Mouse (Mus musculus) liver, embryonic 14.5 days (tissue): ENCODE data around the gene Uts2b. TPM values are rescaled to one million over a fixed set of nuclear protein-coding genes. Genes with fewer than 3 reads are reported as not detected.

Experiments
- ATAC-seq: fragments of 200-750 bp; cut with Nextera tagmentation; 2 replicates; pipeline ENCODE4 v1.8.0; 2017; ENCODE audit warnings: moderate number of reproducible peaks, mild to moderate bottlenecking, moderate library complexity; ENCODE audit not compliant: insufficient read depth
- DNase-seq, 3 experiments: peaks; one replicate each; pipeline ENCODE4 v3.0.0-alpha.2; 2012 to 2013; ENCODE audit warnings: low read depth in 3 of 3, low spot score in 3 of 3
- H3K27ac ChIP-seq: fragments of 300-500 bp; sonication (generic); 2 replicates; pipeline ENCODE4 v1.5.1; 2014; ENCODE audit warnings: moderate library complexity, mild to moderate bottlenecking, control low read depth, inconsistent platforms
- H3K27me3 ChIP-seq: fragments of 300-500 bp; sonication (generic); 2 replicates; pipeline ENCODE4 v1.6.1; 2014; ENCODE audit warnings: mild to moderate bottlenecking, low read length, moderate library complexity; ENCODE audit not compliant: control insufficient read depth, insufficient read depth
- H3K36me3 ChIP-seq: fragments of 300-500 bp; sonication (generic); replicated peaks from 2 replicates; pipeline ENCODE4 v1.6.1; 2014; ENCODE audit warnings: low read depth; ENCODE audit not compliant: control insufficient read depth, insufficient read depth
- H3K4me1 ChIP-seq, 2 experiments: fragments of 200-500 bp in 1 of 2; fragments of 300-500 bp in 1 of 2; sonication (generic) in 1 of 2; replicated peaks; 2 replicates each; pipeline ENCODE4 v1.6.1; 2012 to 2014; ENCODE audit warnings: antibody characterized with exemption in 1 of 2, inconsistent platforms in 1 of 2, low read length in 1 of 2; ENCODE audit not compliant: control insufficient read depth in 2 of 2, insufficient read depth in 2 of 2
- H3K4me2 ChIP-seq: fragments of 300-500 bp; sonication (generic); 2 replicates; pipeline ENCODE4 v1.6.1; 2014; ENCODE audit warnings: low read depth, mild to moderate bottlenecking, control low read depth, moderate library complexity
- H3K4me3 ChIP-seq, 2 experiments: fragments of 200-500 bp in 1 of 2; fragments of 300-500 bp in 1 of 2; sonication (generic) in 1 of 2; 2 replicates each; pipeline ENCODE4 v1.5.1; 2012 to 2014; ENCODE audit warnings: low read depth in 2 of 2, low read length in 2 of 2, mild to moderate bottlenecking in 2 of 2, control low read depth in 1 of 2, inconsistent platforms in 1 of 2, moderate library complexity in 1 of 2; ENCODE audit not compliant: insufficient read depth in 1 of 2
- H3K9ac ChIP-seq: fragments of 300-500 bp; sonication (generic); replicated peaks from 2 replicates; pipeline ENCODE4 v1.6.1; 2014; ENCODE audit warnings: mild to moderate bottlenecking, control low read depth, moderate library complexity
- H3K9me3 ChIP-seq: fragments of 300-500 bp; sonication (generic); 2 replicates; pipeline ENCODE4 v1.6.1; 2016; ENCODE audit warnings: low read length, mixed read lengths; ENCODE audit not compliant: control insufficient read depth
- CTCF ChIP-seq: IDR thresholded peaks from 2 replicates; pipeline ENCODE4 v1.5.1; 2016; ENCODE audit warnings: antibody characterized with exemption, low read depth, control low read depth
- EP300 ChIP-seq: IDR thresholded peaks from 2 replicates; pipeline ENCODE4 v1.6.1; 2016; ENCODE audit warnings: antibody characterized with exemption, low read depth
- WGBS: fragments of 180-500 bp; shearing (Covaris S2); extraction: QIAGEN DNeasy Blood & Tissue Kit; methylation state at CpG from one replicate; pipeline ENCODE4 v1.1.7; 2014; ENCODE audit not compliant: insufficient replicate concordance; 5-methylcytosine and 5-hydroxymethylcytosine counted together
- polyA plus RNA-seq, 2 experiments: library from polyadenylated mRNA; depleted of rRNA in 1 of 2; stranded (reverse) in 1 of 2; unstranded in 1 of 2; fragments of >200 nt; fragmentation: Nextera tagmentation in 1 of 2; extraction: Ambion mirVana in 1 of 2; gene quantifications; 2 replicates each; pipeline versions ENCODE4 v1.2.1 to v1.2.3; 2012 to 2014

The Uts2b gene
- polyA plus RNA-seq (2012; rRNA removed), result not detected in 2 replicates
- not detected in 2 replicates for polyA plus RNA-seq (2014; fragmentation: Nextera tagmentation; extraction: Ambion mirVana)

- Histone ChIP-seq H3K9ac (no peak within 1 kb of the TSS), H3K4me3 (no peak within 1 kb of the TSS), H3K4me1 (no peaks in the 10 kb centered on the region), H3K9me3 (no peaks in the 10 kb centered on the region), H3K27me3 (no peaks in the 10 kb centered on the region), H3K27ac (no peak within 1 kb of the TSS), H3K4me2 (no peak within 1 kb of the TSS), H3K36me3 (no peaks in the 10 kb centered on the region)
- TF ChIP-seq CTCF (no peak), EP300 (no peak)
- DNase-seq (no peak), ATAC-seq (no peak)
- 58% methylated on average over 8 of the region's 8 CpGs for WGBS
Observed at GRCm38 (mm10) chr16:27370191-27370590, at the start of gene Uts2b. Gene Uts2b, minus strand, starts transcription at chr16:27370239.

DNA sequence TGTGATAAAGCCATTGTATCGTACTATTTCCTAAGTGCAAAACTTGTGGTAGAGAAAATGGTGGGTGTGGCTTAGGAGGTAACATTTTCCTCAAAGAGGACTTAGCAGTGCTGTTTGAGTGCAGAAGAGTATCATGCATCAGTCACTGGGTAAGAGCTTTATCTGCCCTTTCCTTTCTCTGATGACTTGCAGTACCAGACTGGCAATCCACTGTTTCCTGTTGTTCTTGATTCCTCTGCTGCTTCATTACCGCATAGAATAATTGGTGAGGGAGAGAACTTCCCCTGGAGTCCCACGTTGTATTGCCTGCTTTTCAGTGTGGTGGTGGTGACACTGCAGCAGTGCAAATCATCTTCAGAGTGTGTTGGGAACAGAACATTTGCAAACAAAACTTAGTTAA lies 47.6 kb upstream of the Uts2b start:
- H3K27ac ChIP-seq, result no peak overlapping the region

DNA sequence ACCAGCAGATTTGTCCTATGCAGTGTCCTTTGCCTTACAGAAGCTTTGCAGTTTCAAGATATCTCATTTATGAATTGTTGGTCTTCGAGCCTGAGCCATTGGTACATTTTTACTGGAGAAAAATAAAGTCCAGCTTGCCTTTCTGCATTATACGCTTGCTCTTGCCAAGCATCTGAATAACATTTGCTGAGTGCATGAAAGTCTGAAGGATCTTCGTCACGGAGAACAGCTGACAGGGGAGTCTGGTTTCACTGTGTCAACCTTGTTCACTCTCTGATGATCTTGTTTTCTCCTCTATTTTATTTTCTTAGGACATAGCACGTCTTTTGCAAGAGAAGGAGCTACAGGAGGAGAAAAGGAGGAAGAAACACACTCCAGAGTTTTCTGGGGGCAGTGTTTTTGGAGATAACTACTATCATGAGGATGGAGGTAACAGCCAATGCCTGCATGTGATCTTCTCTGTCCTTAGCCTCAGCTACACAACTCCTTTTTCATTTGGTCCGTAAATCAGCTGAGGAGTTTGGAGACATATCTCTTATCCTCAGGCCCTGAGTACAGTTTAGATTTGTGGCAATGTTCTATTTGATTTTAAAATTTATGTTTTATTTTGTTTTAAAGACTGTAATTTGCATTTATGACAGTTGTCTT lies 47.0 kb upstream of the Uts2b start:
- no peak overlapping the region for H3K27ac ChIP-seq
- WGBS, result 58% methylated on average over 6 of the region's 6 CpGs
- no peaks in the 10 kb centered on the region for H3K9me3 ChIP-seq
- no peaks in the 10 kb centered on the region for H3K27me3 ChIP-seq
- no peak overlapping the region for H3K9ac ChIP-seq
- no peak for TF ChIP-seq CTCF
- TF ChIP-seq EP300, result no peak
- H3K4me2 ChIP-seq, result no peak overlapping the region
- no peak overlapping the region for H3K4me3 ChIP-seq
- ATAC-seq (no peak), DNase-seq (no peak)
- peaks cover 5% of the 10 kb centered on the region for H3K36me3 ChIP-seq
- no peaks in the 10 kb centered on the region for H3K4me1 ChIP-seq

More for the DNA sequence above, 47.6 kb upstream of the Uts2b start:
- no peak overlapping the region for H3K4me2 ChIP-seq
- H3K36me3 ChIP-seq, result peaks cover 8% of the 10 kb centered on the region
- no peaks in the 10 kb centered on the region for H3K4me1 ChIP-seq
- TF ChIP-seq EP300, result no peak
- TF ChIP-seq CTCF, result no peak
- H3K27me3 ChIP-seq, result no peaks in the 10 kb centered on the region
- WGBS, result 34% methylated on average over 3 of the region's 3 CpGs
- ATAC-seq (no peak), DNase-seq (no peak)
- no peak overlapping the region for H3K4me3 ChIP-seq
- H3K9me3 ChIP-seq, result no peaks in the 10 kb centered on the region
- no peak overlapping the region for H3K9ac ChIP-seq

- Histone ChIP-seq H3K27ac (no peak overlapping the region), H3K36me3 (no peaks in the 10 kb centered on the region; the same call in 1 of the 2 replicates), H3K9ac (no peak overlapping the region), H3K27me3 (no peaks in the 10 kb centered on the region), H3K9me3 (no peaks in the 10 kb centered on the region), H3K4me3 (no peak overlapping the region), H3K4me1 (no peaks in the 10 kb centered on the region), H3K4me2 (no peak overlapping the region)
- ATAC-seq (no peak), DNase-seq (no peak)
- TF ChIP-seq EP300 (no peak), CTCF (no peak)
Observed at GRCm38 (mm10) chr16:27404107-27404506, 34.1 kb upstream of the Uts2b start.

DNA sequence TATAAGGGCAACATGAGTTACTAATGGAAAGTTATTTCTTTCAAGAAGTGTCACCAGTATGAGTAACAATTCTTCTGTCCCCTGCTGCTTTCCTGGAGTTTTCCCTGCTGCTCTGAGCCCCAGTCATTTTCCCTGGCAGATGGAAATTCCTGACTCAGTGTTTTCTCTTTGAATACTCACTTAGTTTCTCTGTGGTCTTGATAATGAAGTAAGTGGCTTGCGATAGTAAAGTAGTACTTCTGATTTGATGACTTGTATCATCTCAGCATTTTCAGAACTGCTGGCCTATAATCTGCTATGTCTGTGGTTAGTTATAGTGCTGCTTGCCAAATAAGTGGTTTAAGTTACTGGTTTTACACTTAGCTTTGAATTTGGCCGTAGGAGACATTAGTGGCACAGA lies 31.5 kb upstream of the Uts2b start:
- DNase-seq (no peak), ATAC-seq (no peak)
- H3K36me3 ChIP-seq, result no peaks in the 10 kb centered on the region; the same call in 1 of the 2 replicates
- H3K4me1 ChIP-seq, result no peaks in the 10 kb centered on the region
- no peak overlapping the region for H3K4me3 ChIP-seq
- no peak overlapping the region for H3K9ac ChIP-seq
- no peaks in the 10 kb centered on the region for H3K9me3 ChIP-seq
- H3K27ac ChIP-seq, result no peak overlapping the region
- TF ChIP-seq EP300 (no peak), CTCF (no peak)
- H3K27me3 ChIP-seq, result no peaks in the 10 kb centered on the region
- 60% methylated on average over 2 of the region's 2 CpGs for WGBS
- H3K4me2 ChIP-seq, result no peak overlapping the region
